Mouse (Mus musculus): ENCODE measurements at regions not wholly inside any gene's neighbourhood (a gene's known extent, or its start where the extent isn't known, plus 50 kb on each side); places are given as distances from the start of the nearest gene placed in this dataset.

GRCm38 (mm10) chr6:79387732-79388131, 430.0 kb upstream of the Gm20594 start:
- peak; percentile 74 for DNase-seq (ENCODE audit: low read depth, low spot score)

GRCm38 (mm10) chr6:79401090-79401489, 416.6 kb upstream of the Gm20594 start:
- DNase-seq (ENCODE audit: low read depth, low spot score): peak; percentile 62

- DNase-seq (ENCODE audit: low read depth, low spot score): no peak
Observed at GRCm38 (mm10) chr6:79408955-79409354, 408.8 kb upstream of the Gm20594 start.

- DNase-seq (ENCODE audit: low read depth, low spot score): no peak
Observed at GRCm38 (mm10) chr6:79445821-79446220, 371.9 kb upstream of the Gm20594 start.

GRCm38 (mm10) chr6:79491245-79491644, 326.5 kb upstream of the Gm20594 start:
- no peak for DNase-seq (ENCODE audit: low read depth, low spot score)

GRCm38 (mm10) chr6:79500649-79501048, 317.1 kb upstream of the Gm20594 start:
- no peak for DNase-seq (ENCODE audit: low read depth, low spot score)
